Mouse (Mus musculus) lung, embryonic 16.5 days (tissue): ENCODE measurements at regions not wholly inside any gene's neighbourhood (a gene's known extent, or its start where the extent isn't known, plus 50 kb on each side); places are given as distances from the start of the nearest gene placed in this dataset.

ENCODE experiments used
- ATAC-seq: fragments of 200-750 bp; cut with Nextera tagmentation; 2 replicates; pipeline ENCODE4 v1.8.0; 2017; ENCODE audit warnings: low read depth, mild to moderate bottlenecking, moderate library complexity
- H3K27ac ChIP-seq: fragments of 300-500 bp; sonication (generic); 2 replicates; pipeline ENCODE4 v1.5.1; 2014; ENCODE audit warnings: mild to moderate bottlenecking, control low read depth, low read length
- H3K27me3 ChIP-seq: fragments of 300-500 bp; sonication (generic); 2 replicates; pipeline ENCODE4 v1.6.1; 2014; ENCODE audit warnings: low read depth, low read length, mixed read lengths; ENCODE audit not compliant: control insufficient read depth, insufficient read depth
- H3K36me3 ChIP-seq: fragments of 300-500 bp; sonication (generic); 2 replicates; pipeline ENCODE4 v1.6.1; 2014; ENCODE audit warnings: low read length; ENCODE audit not compliant: control insufficient read depth, insufficient read depth
- H3K4me1 ChIP-seq: fragments of 300-500 bp; sonication (generic); replicated peaks from 2 replicates; pipeline ENCODE4 v1.6.1; 2014; ENCODE audit warnings: low read length, mixed read lengths; ENCODE audit not compliant: control insufficient read depth, insufficient read depth
- H3K4me2 ChIP-seq: fragments of 300-500 bp; sonication (generic); 2 replicates; pipeline ENCODE4 v1.6.1; 2014; ENCODE audit warnings: low read depth, low read length, control low read depth
- H3K4me3 ChIP-seq: fragments of 300-500 bp; sonication (generic); 2 replicates; pipeline ENCODE4 v1.5.1; 2014; ENCODE audit warnings: mild to moderate bottlenecking, low read length, control low read depth
- H3K9ac ChIP-seq: fragments of 300-500 bp; sonication (generic); 2 replicates; pipeline ENCODE4 v1.6.1; 2014; ENCODE audit warnings: low read length, control low read depth
- H3K9me3 ChIP-seq: fragments of 300-500 bp; sonication (generic); 2 replicates; pipeline ENCODE4 v1.6.1; 2016; ENCODE audit warnings: low read length; ENCODE audit not compliant: control insufficient read depth
- WGBS: fragments of 180-500 bp; shearing (Covaris S2); extraction: QIAGEN DNeasy Blood & Tissue Kit; methylation state at CpG from one replicate; pipeline ENCODE4 v1.1.7; 2014; 5-methylcytosine and 5-hydroxymethylcytosine counted together

DNA sequence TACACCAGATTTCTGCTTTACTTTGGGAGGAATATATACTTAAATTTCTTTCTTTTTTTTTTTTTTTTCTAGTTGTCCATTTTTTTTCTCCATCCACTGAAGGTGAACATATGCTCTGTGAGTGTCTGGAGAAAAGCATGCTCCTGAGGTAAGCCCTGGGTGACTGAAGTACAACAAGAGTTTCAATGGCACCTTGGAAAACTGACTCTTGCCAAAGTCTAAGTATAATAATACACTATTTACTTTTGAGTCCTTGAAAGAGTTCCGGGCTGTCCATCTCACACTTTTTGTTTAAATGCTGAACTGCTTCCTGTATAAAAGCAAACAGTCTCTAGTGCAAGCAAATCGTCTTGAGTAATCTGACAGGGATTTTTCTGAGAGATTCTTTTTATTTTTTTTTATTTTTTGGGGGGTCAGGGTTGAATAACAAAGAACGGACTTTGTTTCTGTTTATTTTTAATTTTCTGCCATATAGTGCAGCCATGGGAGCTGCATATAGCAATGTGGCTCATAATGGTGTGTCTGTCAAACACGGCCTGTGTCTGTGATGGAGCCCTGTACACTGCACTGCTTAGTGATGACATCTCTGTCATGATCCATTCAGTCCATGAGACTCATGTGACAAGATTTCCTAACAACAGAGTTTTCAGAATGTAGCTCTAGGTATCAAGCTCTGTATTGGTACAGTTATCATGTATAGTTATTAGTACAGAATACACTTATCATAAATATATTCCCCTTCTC is 119.3 kb downstream of the Btg1 start:
- H3K27ac ChIP-seq, result peak overlapping the region; percentile 32; the same call in 1 of the 2 replicates
- ATAC-seq, result peak; percentile 85
- peaks cover 16% of the 10 kb centered on the region for H3K4me1 ChIP-seq
- peak overlapping the region; percentile 12; the same call in 1 of the 2 replicates for H3K4me2 ChIP-seq
- no peaks in the 10 kb centered on the region for H3K27me3 ChIP-seq
- no peaks in the 10 kb centered on the region for H3K36me3 ChIP-seq
- no peak overlapping the region for H3K4me3 ChIP-seq
- 10% methylated on average over 4 of the region's 4 CpGs for WGBS
- no peaks in the 10 kb centered on the region for H3K9me3 ChIP-seq
- H3K9ac ChIP-seq, result no peak overlapping the region

DNA sequence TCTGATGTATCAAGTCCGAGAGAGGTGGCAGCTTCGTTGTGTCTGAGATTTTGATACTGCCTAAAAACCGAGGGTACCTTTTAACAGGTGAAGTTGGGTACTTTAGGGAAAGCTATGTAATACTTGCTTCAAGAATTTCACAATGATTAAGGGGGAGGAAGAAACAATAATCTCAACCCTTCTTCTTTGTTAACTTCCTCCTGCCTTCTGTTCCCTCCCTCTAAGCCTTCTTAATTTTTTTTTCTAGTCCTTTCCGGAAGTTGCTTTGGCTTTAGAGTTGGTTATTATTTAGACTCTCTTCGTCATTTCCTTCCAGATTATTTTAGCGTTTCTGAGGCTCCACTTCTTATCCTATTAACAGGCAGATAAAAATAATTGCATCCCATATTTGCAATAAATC is 121.2 kb downstream of the Btg1 start:
- H3K4me1 ChIP-seq, result peaks cover 16% of the 10 kb centered on the region
- WGBS, result 69% methylated on average over 6 of the region's 6 CpGs
- ATAC-seq, result no peak
- H3K9me3 ChIP-seq, result no peaks in the 10 kb centered on the region
- H3K27ac ChIP-seq, result no peak overlapping the region
- no peak overlapping the region for H3K9ac ChIP-seq
- no peaks in the 10 kb centered on the region for H3K36me3 ChIP-seq
- H3K27me3 ChIP-seq, result no peaks in the 10 kb centered on the region
- no peak overlapping the region for H3K4me2 ChIP-seq
- H3K4me3 ChIP-seq, result no peak overlapping the region

DNA sequence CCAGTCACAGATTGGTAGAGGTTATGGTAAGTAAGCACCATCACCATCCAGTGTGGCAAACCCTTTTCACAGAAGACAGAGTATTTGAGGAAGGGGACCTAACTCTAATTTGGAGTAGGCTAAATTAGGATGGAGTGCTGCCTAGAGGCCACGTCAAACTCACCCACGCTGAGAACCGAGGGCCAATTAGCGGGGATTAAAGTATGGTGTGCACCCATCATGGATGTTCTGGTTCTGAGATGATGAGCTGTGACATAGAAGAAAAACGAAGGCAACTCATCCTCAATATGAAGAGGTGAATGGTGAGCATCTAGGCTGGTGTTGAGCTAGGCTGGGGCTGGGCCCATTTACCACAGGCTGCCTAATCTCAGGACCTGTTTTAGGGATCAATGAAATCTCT is 121.8 kb downstream of the Btg1 start:
- no peaks in the 10 kb centered on the region for H3K9me3 ChIP-seq

DNA sequence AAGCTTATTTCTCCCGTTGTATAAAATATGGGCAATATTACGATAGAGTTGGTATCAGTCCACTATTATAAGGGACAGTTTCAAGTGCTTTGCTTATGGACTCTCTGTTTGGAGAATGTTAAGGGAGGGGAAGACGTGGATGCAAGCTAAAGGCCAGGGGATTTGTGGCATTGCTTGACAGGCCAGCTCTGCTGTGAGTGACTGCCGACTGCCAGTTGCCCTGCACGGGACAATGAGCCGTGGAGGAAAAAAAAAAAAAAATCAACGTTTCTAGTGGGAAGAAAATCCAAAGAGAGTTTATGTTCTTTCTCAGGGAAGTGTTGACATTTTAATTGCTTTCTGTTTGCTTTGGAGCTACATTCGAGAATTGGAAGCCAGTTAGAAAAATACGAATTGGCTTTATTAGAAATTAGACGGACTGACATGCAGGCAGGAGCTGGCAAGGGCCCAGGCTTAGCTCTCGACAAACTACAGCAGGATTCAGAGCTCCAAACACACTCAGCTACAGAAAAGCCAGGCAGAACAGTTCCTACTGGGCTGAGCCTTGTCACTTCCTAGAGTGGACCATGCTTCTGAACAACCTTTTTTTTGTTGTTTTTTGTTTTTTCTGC is 127.5 kb downstream of the Btg1 start:
- 20% methylated on average over 11 of the region's 11 CpGs for whole genome bisulfite sequencing
- no peaks in the 10 kb centered on the region for H3K27me3 ChIP-seq
- H3K9me3 ChIP-seq, result no peaks in the 10 kb centered on the region
- peak overlapping the region; percentile 32 for H3K9ac ChIP-seq
- H3K4me2 ChIP-seq, result peak overlapping the region; percentile 39
- H3K4me3 ChIP-seq, result peak overlapping the region; percentile 6; the same call in 1 of the 2 replicates
- no peaks in the 10 kb centered on the region for H3K36me3 ChIP-seq
- ATAC-seq, result peak; percentile 88
- peak overlapping the region; percentile 85 for H3K27ac ChIP-seq
- peaks cover 14% of the 10 kb centered on the region for H3K4me1 ChIP-seq

More for the DNA sequence above, 121.8 kb downstream of the Btg1 start:
- Histone ChIP-seq H3K4me3 (no peak overlapping the region), H3K27ac (no peak overlapping the region), H3K36me3 (no peaks in the 10 kb centered on the region), H3K4me2 (no peak overlapping the region), H3K4me1 (peaks cover 16% of the 10 kb centered on the region), H3K9ac (no peak overlapping the region), H3K27me3 (no peaks in the 10 kb centered on the region)
- ATAC-seq, result no peak
- 88% methylated on average over 5 of the region's 5 CpGs for WGBS

DNA sequence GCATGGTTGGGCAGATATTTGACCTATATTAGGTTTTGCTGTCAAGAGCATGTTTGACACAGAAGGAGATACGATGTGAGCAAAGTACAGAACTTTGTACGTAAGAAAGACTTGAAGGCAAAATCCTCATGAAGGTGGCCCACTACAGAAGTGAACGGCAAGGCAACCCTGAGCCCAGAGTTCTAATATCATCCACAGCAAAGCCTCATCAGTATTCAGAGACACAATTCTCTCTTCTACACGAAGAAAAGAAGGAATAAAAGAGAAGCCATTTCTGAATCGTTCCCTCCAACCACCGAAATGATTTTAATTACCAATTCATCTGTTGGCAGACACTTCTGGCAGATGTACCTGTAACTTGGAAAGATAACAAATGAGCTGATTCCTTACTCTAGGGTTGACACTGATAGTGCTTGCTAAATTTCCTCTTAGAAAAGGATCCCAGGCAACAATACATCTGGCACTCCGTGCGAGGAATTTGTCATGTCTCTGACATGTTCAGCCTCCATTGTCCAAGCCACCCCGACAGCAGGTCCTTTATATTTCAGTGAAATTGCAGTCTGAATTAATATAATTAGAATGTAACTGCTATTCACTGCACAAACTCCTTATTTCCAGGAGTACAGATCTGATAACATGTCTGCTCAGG is 130.3 kb downstream of the Btg1 start:
- H3K4me2 ChIP-seq, result no peak overlapping the region
- no peak for ATAC-seq
- H3K27me3 ChIP-seq, result no peaks in the 10 kb centered on the region
- H3K4me1 ChIP-seq, result peaks cover 24% of the 10 kb centered on the region
- WGBS, result 82% methylated on average over 9 of the region's 9 CpGs
- H3K36me3 ChIP-seq, result no peaks in the 10 kb centered on the region
- H3K27ac ChIP-seq, result no peak overlapping the region
- H3K9ac ChIP-seq, result no peak overlapping the region
- H3K4me3 ChIP-seq, result no peak overlapping the region
- no peaks in the 10 kb centered on the region for H3K9me3 ChIP-seq

DNA sequence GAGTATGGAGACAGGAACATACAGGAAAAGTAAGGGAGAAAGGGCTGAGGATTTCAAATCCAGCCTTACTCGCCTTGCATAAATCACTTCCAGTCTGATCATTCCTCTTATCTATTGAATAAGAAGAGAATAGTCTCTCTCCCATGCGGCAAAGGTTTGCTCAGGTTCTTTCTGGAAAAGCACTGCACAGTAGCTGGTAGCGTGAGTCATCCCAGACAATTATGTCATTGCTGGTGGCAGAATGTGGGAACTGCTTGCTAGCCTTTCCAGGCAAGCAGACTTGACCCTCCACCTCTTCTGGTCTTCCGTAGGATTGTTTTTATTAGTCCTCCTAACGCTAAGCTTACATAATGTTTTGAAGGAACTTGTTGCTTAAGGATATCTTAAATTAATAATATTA is 134.1 kb downstream of the Btg1 start:
- no peaks in the 10 kb centered on the region for H3K27me3 ChIP-seq
- WGBS, result 26% methylated on average over 5 of the region's 5 CpGs
- no peak overlapping the region for H3K4me3 ChIP-seq
- no peak for ATAC-seq
- H3K9me3 ChIP-seq, result no peaks in the 10 kb centered on the region
- peak overlapping the region; percentile 55; the same call in 1 of the 2 replicates for H3K27ac ChIP-seq
- no peaks in the 10 kb centered on the region for H3K36me3 ChIP-seq
- H3K4me1 ChIP-seq, result peaks cover 21% of the 10 kb centered on the region
- H3K9ac ChIP-seq, result no peak overlapping the region
- H3K4me2 ChIP-seq, result peak overlapping the region; percentile 5; the same call in 1 of the 2 replicates

DNA sequence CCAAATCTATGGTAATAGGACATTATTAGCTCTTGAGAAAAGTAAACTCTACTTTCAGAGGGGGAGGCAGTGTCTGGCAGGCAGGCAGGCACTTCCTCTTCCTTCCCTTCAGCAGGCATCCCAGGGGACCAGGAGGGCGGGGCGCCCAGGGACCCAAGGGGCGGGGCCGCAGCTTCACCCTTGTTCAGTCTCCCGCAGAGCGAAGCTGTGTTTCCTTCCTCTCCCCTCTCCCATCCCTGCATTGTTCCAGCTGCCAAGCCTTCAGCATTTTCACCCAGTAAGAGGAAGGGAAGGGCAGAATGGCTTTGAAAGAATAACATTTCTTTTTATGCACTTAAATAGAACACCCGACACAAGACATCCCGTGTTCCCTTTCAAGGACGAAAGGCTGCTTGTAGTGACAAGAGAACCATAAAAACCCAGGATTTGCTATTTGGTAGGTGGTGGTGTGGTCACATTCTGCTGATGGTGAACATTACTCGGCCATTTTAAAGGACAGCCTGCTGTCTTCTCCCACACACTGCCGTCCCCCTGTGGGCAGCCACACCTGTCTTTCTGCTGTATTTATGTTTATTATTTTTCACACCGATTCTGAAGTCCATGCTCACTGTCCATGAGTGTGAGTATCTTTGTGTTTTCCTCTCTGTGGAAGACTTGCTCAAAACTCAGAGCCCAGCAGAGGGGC is 134.9 kb downstream of the Btg1 start:
- ATAC-seq, result peak; percentile 98
- peaks cover 23% of the 10 kb centered on the region for H3K4me1 ChIP-seq
- 10% methylated on average over 12 of the region's 12 CpGs for WGBS
- H3K4me3 ChIP-seq, result peak overlapping the region; percentile 28
- no peaks in the 10 kb centered on the region for H3K9me3 ChIP-seq
- H3K4me2 ChIP-seq, result peak overlapping the region; percentile 52
- peak overlapping the region; percentile 80 for H3K27ac ChIP-seq
- H3K9ac ChIP-seq, result peak overlapping the region; percentile 33; the same call in 1 of the 2 replicates
- H3K36me3 ChIP-seq, result no peaks in the 10 kb centered on the region
- H3K27me3 ChIP-seq, result no peaks in the 10 kb centered on the region

DNA sequence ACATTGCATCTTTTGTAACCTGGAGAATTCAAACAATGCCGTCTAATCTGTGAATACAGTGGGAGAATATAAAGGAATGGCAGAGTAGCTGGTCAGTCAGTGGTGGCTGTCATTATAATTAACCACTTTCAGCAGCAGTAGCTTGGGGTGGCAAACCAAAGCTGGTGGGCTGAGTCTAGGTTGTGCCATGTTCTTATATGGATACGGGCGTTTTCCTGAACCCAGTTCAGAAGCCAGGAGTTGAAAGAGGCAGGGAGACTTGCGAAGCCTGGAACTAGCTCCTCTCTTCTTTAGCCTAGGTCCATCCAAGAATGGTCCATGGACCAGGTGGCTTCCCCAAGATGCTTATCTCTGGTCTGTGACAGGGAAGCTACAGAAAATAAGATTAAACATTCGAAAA is 135.7 kb downstream of the Btg1 start:
- Histone ChIP-seq H3K4me1 (peaks cover 23% of the 10 kb centered on the region), H3K27ac (no peak overlapping the region; the same call in 1 of the 2 replicates), H3K36me3 (no peaks in the 10 kb centered on the region), H3K9ac (no peak overlapping the region), H3K4me2 (no peak overlapping the region), H3K27me3 (no peaks in the 10 kb centered on the region), H3K9me3 (no peaks in the 10 kb centered on the region), H3K4me3 (no peak overlapping the region)
- 90% methylated on average over 5 of the region's 5 CpGs for WGBS
- ATAC-seq, result no peak

DNA sequence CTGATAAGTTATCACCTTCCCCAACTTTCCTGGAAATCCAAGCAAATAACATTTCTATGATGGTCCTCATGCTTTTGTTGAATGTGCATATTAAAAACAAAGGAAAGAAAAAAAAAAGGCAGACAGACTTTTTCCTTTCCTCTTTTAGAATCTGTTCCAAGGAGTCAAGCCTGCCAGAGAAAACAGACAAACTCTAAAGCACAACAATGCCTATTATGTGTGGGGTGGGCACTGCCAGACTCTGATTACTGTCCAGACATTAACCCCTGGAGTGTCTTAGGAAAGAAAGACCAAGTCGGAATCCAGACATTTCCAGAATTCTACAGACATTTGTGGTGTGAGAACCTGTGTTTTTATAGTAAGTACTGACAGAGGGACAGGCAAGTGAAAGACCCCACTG is 136.7 kb downstream of the Btg1 start:
- Histone ChIP-seq H3K9me3 (no peaks in the 10 kb centered on the region), H3K4me3 (no peak overlapping the region), H3K27me3 (no peaks in the 10 kb centered on the region), H3K36me3 (no peaks in the 10 kb centered on the region), H3K4me1 (peaks cover 23% of the 10 kb centered on the region), H3K27ac (0 out of 2 replicates have a peak overlapping the region, but pooled peaks have one; percentile 36), H3K4me2 (no peak overlapping the region), H3K9ac (no peak overlapping the region)
- ATAC-seq, result no peak
- WGBS, result 29% methylated on average over 1 of the region's 1 CpGs
